Mouse (Mus musculus): Measurements from ENCODE around the gene 1110051M20Rik. TPM values are rescaled to one million over a fixed set of nuclear protein-coding genes. Genes with fewer than 3 reads are reported as not detected.

Gene 1110051M20Rik
- polyA plus RNA-seq, 1 experiment from 2014 or later, result 105 TPM

DNA sequence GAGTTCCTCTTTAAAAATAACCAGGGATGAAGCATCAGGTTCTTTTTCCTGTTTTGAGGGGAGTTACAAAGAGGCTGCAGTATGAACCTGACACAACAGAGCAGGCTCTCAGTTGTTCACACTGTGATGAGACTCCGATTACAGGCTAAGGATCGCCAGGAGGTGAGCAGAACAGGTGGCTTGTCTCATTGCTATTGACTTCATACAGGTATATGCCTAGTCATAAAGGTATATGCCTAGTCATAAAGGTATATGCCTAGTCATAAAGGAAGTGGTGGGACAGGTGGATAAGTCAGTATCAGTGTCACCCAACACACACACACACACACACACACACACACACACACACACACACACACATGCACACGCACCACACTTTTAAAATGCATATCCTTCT, 115.8 kb downstream of the 1110051M20Rik start:
- no peaks in the 10 kb centered on the region for H3K36me3 ChIP-seq
- 0 out of 2 replicates have a peak overlapping the region, but pooled peaks have one; percentile 8 for H3K4me2 ChIP-seq (replicated peaks)
- H3K27ac ChIP-seq, result peak overlapping the region; percentile 75
- no peak overlapping the region for H3K4me3 ChIP-seq
- H3K9me3 ChIP-seq (replicated peaks), result no peaks in the 10 kb centered on the region
- ATAC-seq (ENCODE audit: low FRiP score), result no peak
- WGBS, result 88% methylated on average over 3 of the region's 3 CpGs
- no peaks in the 10 kb centered on the region for H3K27me3 ChIP-seq
- H3K9ac ChIP-seq, result no peak overlapping the region
- peaks cover 38% of the 10 kb centered on the region for H3K4me1 ChIP-seq

DNA sequence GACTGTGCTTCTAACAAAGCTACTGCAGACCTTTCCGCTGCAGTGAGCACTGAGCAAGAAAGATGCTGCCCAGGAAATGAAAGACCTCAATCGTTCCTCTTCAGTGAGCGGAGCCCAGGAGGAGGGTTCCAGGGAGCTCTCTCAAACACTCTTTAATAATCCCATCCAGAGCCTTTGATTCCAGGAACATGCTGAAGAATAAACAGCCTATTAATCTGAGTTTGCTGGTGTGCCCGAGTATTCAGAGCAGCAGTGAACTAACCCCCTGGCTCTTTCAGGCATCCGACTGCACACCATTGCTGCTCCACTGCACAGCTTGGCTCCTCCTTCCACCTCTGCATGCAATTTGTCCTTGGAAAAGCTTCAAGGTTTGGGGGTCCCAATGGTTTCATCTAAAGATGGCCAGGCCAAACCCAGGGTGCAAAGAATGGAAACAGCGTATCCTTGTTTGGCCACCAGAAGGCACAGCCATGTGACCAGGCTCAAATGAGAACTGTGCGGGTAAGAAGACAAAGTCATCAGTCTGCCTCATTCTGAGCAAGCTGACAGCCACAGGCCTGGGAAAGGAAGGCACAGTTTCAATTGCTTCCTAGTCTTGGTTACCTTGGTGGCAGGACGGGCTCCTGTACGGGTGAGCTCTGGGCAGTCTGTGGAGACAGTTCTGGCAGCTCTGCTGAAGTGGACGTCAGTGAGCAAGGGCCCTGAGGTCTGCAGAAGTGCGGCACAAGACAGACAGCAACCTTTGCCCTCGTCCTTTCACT, 116.4 kb downstream of the 1110051M20Rik start:
- 26% methylated on average over 12 of the region's 12 CpGs for WGBS
- no peak overlapping the region for H3K9ac ChIP-seq
- H3K27ac ChIP-seq, result peak overlapping the region; percentile 75
- no peaks in the 10 kb centered on the region for H3K27me3 ChIP-seq
- no peaks in the 10 kb centered on the region for H3K36me3 ChIP-seq
- H3K4me1 ChIP-seq, result peaks cover 38% of the 10 kb centered on the region
- peak; percentile 81 for ATAC-seq (ENCODE audit: low FRiP score)
- H3K4me3 ChIP-seq, result no peak overlapping the region
- no peaks in the 10 kb centered on the region for H3K9me3 ChIP-seq (replicated peaks)
- 0 out of 2 replicates have a peak overlapping the region, but pooled peaks have one; percentile 8 for H3K4me2 ChIP-seq (replicated peaks)

DNA sequence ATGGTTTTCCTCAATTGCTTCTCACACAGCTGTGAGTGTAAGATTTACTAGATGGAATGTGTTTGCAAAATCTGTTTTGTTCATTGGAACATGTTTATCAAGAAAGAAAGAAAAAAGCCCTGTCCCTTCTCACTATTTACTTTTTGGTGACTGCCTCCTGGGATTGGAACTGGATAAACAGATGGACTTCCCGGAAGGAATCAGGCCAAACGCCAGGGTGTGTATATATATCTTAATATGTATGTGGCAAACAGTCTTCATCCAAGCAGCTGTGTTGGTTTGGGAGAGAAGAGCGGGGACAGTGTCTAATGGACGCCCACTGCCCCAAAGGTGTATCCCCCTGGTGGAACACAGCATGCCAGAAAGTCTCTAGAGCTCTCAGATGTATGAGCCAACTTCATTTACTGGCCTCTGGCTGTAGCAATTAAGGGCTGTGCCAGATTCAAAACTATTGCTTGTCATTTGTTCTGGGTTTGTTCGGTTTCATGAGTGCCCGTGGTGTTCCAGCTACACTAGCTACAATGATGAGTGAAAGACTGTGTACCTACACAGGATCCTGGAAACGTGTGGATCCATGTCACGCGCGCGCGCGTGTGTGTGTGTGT, 117.7 kb downstream of the 1110051M20Rik start:
- Histone ChIP-seq H3K4me1 (peaks cover 38% of the 10 kb centered on the region), H3K4me2 (replicated peaks) (no peak overlapping the region), H3K27me3 (no peaks in the 10 kb centered on the region), H3K9ac (no peak overlapping the region), H3K36me3 (no peaks in the 10 kb centered on the region), H3K9me3 (replicated peaks) (no peaks in the 10 kb centered on the region), H3K4me3 (no peak overlapping the region), H3K27ac (0 out of 2 replicates have a peak overlapping the region, but pooled peaks have one; percentile 23)
- ATAC-seq (ENCODE audit: low FRiP score), result no peak
- WGBS, result 85% methylated on average over 13 of the region's 13 CpGs

DNA sequence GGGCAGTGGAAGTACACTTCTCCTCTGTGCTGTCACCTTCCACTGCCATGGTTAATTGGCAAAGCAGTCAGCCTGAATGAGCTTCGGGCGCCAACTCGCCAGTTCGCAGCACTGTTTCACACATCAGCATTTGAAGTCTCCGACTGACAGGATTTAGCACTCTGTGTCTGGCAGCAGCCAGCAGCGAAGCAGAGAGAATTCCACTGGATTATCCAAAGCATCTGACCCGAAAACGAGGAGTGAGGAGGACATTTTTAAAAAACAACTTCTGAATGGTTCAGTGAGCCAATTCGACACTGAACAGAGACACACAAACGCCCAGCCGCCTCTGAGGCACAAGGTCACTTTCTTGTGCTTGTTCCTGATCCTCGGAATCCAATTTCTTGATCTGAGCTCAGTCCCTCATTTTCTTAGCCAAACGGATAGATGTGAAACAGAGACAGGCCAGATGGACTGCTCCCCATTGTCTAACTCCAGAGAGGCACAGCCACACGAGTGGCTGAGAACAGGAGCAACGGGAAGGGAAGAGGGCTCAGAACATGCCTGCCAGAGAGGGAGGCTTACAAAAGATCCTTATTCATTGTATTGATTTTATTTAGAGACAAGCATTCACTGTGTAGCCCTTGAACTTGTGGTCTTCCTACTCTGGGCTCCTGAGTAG, 119.6 kb downstream of the 1110051M20Rik start:
- Histone ChIP-seq H3K27me3 (no peaks in the 10 kb centered on the region), H3K36me3 (no peaks in the 10 kb centered on the region), H3K4me1 (peaks cover 25% of the 10 kb centered on the region), H3K9ac (no peak overlapping the region), H3K9me3 (replicated peaks) (no peaks in the 10 kb centered on the region), H3K4me2 (replicated peaks) (no peak overlapping the region), H3K27ac (peak overlapping the region; percentile 30), H3K4me3 (no peak overlapping the region)
- no peak for ATAC-seq (ENCODE audit: low FRiP score)
- 43% methylated on average over 15 of the region's 15 CpGs for WGBS

DNA sequence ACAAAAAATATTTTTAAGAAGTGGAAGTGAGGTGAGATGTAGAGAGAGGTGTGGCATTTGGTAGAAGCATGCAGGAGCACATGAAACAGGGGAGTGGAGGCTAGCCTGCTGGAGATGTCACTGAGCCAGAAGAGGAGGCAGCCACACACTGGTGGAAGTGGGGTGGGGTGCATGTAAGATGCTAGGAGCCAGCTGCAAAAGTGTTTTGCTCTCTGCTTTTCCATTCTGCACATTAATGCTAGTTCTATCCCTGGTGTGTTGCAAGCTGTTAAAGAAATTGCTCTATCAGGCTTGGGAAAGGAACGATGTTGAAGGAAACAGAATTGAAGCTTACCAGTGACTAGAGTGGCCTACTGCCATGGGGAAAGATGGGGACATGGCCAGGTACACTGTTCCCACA, 120.2 kb downstream of the 1110051M20Rik start:
- Histone ChIP-seq H3K9me3 (replicated peaks) (no peaks in the 10 kb centered on the region), H3K9ac (no peak overlapping the region)
- WGBS, result 92% methylated on average over 1 of the region's 1 CpGs

DNA sequence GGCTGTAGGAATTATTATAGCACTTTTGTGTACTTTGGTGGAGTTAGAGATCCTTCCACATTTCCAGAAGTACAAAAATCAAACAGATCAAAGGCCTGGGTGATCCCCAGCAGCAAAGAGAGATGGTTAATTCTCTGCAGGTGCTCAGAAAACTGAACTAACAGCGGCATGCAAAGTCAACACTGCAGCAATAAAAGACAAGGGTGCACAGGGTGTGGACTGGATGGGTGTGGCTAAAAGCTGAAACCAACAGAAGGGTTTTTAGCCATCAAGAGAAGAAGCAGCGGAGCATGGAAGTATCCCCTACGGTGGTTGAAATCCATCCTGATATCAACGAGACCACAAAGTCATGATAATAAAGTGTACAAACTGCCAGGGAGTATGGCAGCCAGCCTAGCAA, 122.0 kb downstream of the 1110051M20Rik start:
- H3K4me3 ChIP-seq, result no peak overlapping the region
- H3K9ac ChIP-seq, result no peak overlapping the region

More for the DNA sequence above, 120.2 kb downstream of the 1110051M20Rik start:
- H3K27ac ChIP-seq, result peak overlapping the region; percentile 30
- peaks cover 24% of the 10 kb centered on the region for H3K4me1 ChIP-seq
- no peak overlapping the region for H3K4me3 ChIP-seq
- no peaks in the 10 kb centered on the region for H3K36me3 ChIP-seq
- ATAC-seq (ENCODE audit: low FRiP score), result no peak
- H3K4me2 ChIP-seq (replicated peaks), result no peak overlapping the region
- no peaks in the 10 kb centered on the region for H3K27me3 ChIP-seq

DNA sequence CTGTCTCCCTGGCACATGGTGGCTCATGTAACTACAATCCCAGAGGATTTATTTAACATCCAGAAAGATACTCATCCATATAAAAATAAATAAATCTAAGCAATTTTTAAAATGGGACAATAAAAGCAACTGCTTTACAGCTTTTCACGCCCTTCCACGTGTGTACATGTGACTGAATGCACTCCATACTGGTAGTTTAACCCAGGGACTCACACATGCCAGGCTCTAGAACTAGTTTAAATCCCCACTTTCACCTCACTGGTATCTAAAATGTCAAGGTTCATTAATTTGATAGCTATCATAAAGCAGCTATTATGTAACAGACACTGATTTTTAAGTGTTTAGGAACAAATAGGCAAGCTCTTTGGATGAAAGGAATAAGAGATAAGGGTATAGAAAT, 122.6 kb downstream of the 1110051M20Rik start:
- Histone ChIP-seq H3K4me2 (replicated peaks) (no peak overlapping the region), H3K27ac (no peak overlapping the region), H3K9ac (no peak overlapping the region), H3K4me3 (no peak overlapping the region), H3K36me3 (0 out of 2 replicates have a peak, but pooled peaks cover under 1% of the 10 kb centered on the region), H3K27me3 (no peaks in the 10 kb centered on the region), H3K9me3 (replicated peaks) (no peaks in the 10 kb centered on the region), H3K4me1 (peaks cover 8% of the 10 kb centered on the region)
- 90% methylated on average over 2 of the region's 2 CpGs for WGBS
- ATAC-seq (ENCODE audit: low FRiP score), result no peak

More for the DNA sequence above, 122.0 kb downstream of the 1110051M20Rik start:
- Histone ChIP-seq H3K27me3 (no peaks in the 10 kb centered on the region), H3K4me2 (replicated peaks) (no peak overlapping the region), H3K4me1 (peaks cover 12% of the 10 kb centered on the region), H3K36me3 (no peaks in the 10 kb centered on the region), H3K9me3 (replicated peaks) (no peaks in the 10 kb centered on the region), H3K27ac (no peak overlapping the region)
- ATAC-seq (ENCODE audit: low FRiP score), result no peak
- WGBS, result 83% methylated on average over 4 of the region's 4 CpGs

DNA sequence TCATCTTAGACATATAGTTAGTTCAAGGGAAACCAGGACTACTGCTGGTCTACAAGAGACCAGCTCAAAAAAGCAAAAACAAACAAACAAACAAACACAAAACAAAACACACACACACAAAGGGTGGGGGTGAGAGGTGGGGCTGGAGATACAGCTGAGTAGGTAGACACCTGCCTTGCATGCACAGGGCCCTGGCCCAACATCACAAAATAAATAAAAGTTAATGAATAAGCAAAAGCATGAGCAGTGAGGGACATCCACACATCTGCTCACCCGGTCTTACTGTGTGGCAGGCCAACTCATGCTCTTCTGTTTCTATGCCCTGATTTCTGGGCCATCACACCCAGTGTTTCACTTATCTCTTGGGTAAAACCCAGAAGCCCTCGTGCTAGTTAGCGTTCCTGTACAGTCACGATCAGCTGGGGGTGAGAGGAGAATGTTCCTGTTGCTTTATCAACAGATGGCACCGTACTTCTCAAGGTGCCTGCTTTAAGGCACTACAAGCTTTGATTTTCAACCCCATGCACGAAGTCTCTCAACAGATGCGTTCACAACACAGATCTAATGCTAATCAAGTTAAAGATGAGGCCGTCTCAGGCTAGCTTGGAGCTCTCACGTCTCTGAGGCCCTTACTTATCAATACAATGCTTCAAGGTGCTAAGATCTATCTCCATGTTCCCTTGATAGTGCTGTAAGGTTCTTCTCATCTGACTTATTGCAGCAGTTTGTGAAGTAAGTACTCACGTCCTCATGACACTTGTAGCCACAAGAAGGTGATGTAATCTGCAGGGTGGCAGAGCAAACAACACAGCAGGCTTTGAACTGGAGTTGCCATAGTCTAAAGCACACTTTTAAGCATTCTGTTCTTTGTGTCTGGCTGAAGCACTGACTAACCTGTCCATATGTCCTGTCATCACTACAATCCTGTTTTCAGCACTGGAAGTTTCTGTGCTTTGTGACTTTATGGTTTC, 123.7 kb downstream of the 1110051M20Rik start:
- Histone ChIP-seq H3K9ac (no peak overlapping the region), H3K4me2 (replicated peaks) (no peak overlapping the region), H3K4me3 (no peak overlapping the region), H3K4me1 (peaks cover 6% of the 10 kb centered on the region; the same call in 1 of the 2 replicates), H3K36me3 (0 out of 2 replicates have a peak, but pooled peaks cover 5% of the 10 kb centered on the region), H3K27ac (no peak overlapping the region), H3K27me3 (no peaks in the 10 kb centered on the region), H3K9me3 (replicated peaks) (no peaks in the 10 kb centered on the region)
- ATAC-seq (ENCODE audit: low FRiP score), result no peak
- 90% methylated on average over 10 of the region's 10 CpGs for WGBS

DNA sequence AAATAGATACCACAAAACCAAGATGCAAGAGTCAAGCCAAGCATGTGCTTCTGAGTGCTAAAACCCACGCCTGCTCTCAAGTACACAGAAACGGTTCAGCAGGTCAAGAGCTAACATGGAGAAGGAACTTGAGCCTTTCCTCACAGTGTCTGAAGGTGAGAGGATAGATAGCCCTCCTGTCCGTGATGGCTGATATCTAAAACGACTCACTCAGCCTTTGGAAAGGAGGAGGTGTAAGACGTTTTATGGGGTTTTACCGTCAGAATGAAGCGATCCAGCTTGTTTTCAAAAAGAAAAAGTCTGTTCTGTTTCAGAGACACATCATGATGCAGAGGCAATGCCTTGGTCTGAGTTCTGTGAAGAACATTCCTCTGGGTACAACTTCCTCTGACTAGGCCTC, 130.3 kb downstream of the 1110051M20Rik start:
- Histone ChIP-seq H3K4me2 (replicated peaks) (no peak overlapping the region), H3K4me1 (peaks cover 11% of the 10 kb centered on the region), H3K4me3 (no peak overlapping the region), H3K36me3 (0 out of 2 replicates have a peak, but pooled peaks cover 5% of the 10 kb centered on the region), H3K9me3 (replicated peaks) (no peaks in the 10 kb centered on the region), H3K27me3 (no peaks in the 10 kb centered on the region), H3K27ac (no peak overlapping the region), H3K9ac (no peak overlapping the region)
- 93% methylated on average over 7 of the region's 7 CpGs for WGBS
- no peak for ATAC-seq (ENCODE audit: low FRiP score)

DNA sequence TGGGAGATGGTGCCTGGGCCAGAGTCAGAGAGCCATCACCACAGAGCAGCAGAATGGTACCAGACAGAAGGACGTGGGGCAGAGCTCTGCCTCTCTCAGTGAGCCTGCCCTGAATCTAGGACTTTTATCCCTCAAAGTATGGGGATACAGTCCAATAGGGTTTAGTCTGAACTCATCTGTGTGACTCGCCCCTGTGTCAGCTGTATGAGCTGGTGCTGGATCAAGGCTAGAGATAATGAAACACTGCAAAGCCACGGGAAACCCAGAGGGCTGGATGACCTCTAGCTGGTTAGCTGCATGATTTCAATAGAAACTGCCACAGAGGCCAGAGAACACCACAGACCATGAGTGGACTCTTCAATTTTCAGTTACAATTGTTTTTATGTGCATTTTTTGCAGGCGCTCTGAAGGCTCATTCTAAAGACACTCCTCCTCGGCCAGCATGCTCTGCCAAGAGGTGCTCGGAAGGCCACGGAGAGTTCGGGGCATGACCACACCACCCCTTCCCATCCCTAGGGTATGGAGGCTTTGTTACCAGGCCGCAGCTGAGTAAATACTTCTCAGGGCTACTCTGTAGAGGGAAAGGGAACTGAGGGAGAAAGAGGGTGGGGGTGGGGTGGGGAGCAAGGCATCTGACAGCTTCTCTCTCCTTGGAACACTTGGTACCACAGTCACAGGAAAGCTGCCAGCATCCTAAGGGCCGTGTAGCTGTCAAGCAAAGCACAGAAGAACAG, 131.8 kb downstream of the 1110051M20Rik start:
- Histone ChIP-seq H3K4me1 (peaks cover 11% of the 10 kb centered on the region), H3K27ac (peak overlapping the region; percentile 57; the same call in 1 of the 2 replicates), H3K27me3 (no peaks in the 10 kb centered on the region), H3K4me2 (replicated peaks) (no peak overlapping the region), H3K4me3 (no peak overlapping the region), H3K36me3 (0 out of 2 replicates have a peak, but pooled peaks cover 5% of the 10 kb centered on the region), H3K9ac (no peak overlapping the region), H3K9me3 (replicated peaks) (no peaks in the 10 kb centered on the region)
- WGBS, result 23% methylated on average over 10 of the region's 10 CpGs
- peak; percentile 46; the same call in 1 of the 2 replicates for ATAC-seq (ENCODE audit: low FRiP score)

DNA sequence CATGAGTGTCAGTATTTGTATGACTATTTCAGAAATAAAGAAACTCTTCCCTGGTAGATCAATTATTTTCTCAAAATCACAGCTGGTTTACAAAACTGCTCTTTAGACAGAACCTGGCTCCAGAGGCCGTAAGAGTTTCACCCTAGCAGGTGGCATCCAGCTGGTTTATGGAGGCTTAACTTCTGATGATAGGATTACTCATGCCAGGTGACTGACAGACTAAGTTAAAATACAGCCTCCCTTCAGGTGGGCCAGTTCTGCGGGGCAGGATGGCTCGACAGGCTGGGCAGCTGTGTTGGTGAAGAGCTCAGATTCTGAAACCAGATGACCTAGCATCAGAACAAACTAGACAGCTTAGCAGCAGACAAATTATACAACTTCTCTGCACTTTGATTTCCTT, 135.0 kb downstream of the 1110051M20Rik start:
- no peak overlapping the region for H3K27ac ChIP-seq
- 63% methylated on average over 3 of the region's 3 CpGs for WGBS
- ATAC-seq (ENCODE audit: low FRiP score), result no peak
- H3K36me3 ChIP-seq, result no peaks in the 10 kb centered on the region
- no peaks in the 10 kb centered on the region for H3K9me3 ChIP-seq (replicated peaks)
- no peaks in the 10 kb centered on the region for H3K27me3 ChIP-seq
- H3K4me1 ChIP-seq, result peaks cover 11% of the 10 kb centered on the region
- no peak overlapping the region for H3K4me3 ChIP-seq
- no peak overlapping the region for H3K9ac ChIP-seq
- H3K4me2 ChIP-seq (replicated peaks), result no peak overlapping the region

All from hindbrain, embryonic 12.5 days (tissue).